Mouse (Mus musculus) cerebellum, postnatal 10 days (tissue): ENCODE measurements around the gene Acss1.
A peak's percentile ranks its signal among the peaks of the same experiment; 100 is the strongest.

Experiments
- DNase-seq, 2 experiments: peaks; one replicate each; pipeline ENCODE4 v3.0.0; 2021; ENCODE audit warnings: mixed read lengths in 2 of 2

Acss1 gene

GRCm38 (mm10) chr2:150665534-150666451, 2.5 kb downstream of the Acss1 start:
- no peak for DNase-seq

- no peak for DNase-seq
Observed at GRCm38 (mm10) chr2:150665006-150665405, 3.3 kb downstream of the Acss1 start.

- no peak for DNase-seq
Observed at GRCm38 (mm10) chr2:150664152-150664920, 4.0 kb downstream of the Acss1 start.

- no peak for DNase-seq
Observed at GRCm38 (mm10) chr2:150663255-150663654, 5.0 kb downstream of the Acss1 start.

GRCm38 (mm10) chr2:150662007-150662406, 6.3 kb downstream of the Acss1 start:
- DNase-seq, result no peak

- DNase-seq, result peak in 1 of 2 experiments; percentile 18
Observed at GRCm38 (mm10) chr2:150660668-150661451, 7.4 kb downstream of the Acss1 start.

- no peak for DNase-seq
Observed at GRCm38 (mm10) chr2:150660049-150660448, 8.3 kb downstream of the Acss1 start.

GRCm38 (mm10) chr2:150656975-150657768, 11.1 kb downstream of the Acss1 start:
- DNase-seq, result no peak

GRCm38 (mm10) chr2:150656112-150656511, 12.2 kb downstream of the Acss1 start:
- DNase-seq, result no peak

- DNase-seq, result no peak
Observed at GRCm38 (mm10) chr2:150655290-150655689, 13.0 kb downstream of the Acss1 start.

GRCm38 (mm10) chr2:150654814-150655213, 13.5 kb downstream of the Acss1 start:
- no peak for DNase-seq

- DNase-seq, result no peak
Observed at GRCm38 (mm10) chr2:150651366-150651765, 16.9 kb downstream of the Acss1 start.

- no peak for DNase-seq
Observed at GRCm38 (mm10) chr2:150650511-150651074, 17.7 kb downstream of the Acss1 start.

GRCm38 (mm10) chr2:150648300-150648895, 19.9 kb downstream of the Acss1 start:
- DNase-seq, result peak; percentile 19 to 48

GRCm38 (mm10) chr2:150647681-150648299, 20.5 kb downstream of the Acss1 start:
- DNase-seq, result peak in 1 of 2 experiments; percentile 14

- no peak for DNase-seq
Observed at GRCm38 (mm10) chr2:150646411-150647121, 21.7 kb downstream of the Acss1 start.

- DNase-seq, result no peak
Observed at GRCm38 (mm10) chr2:150645225-150645624, 23.1 kb downstream of the Acss1 start.

GRCm38 (mm10) chr2:150643726-150644415, 24.4 kb downstream of the Acss1 start:
- DNase-seq, result peak; percentile 33 to 53

GRCm38 (mm10) chr2:150643166-150643565, 25.1 kb downstream of the Acss1 start:
- DNase-seq, result no peak
